Mouse (Mus musculus): ENCODE measurements around the gene 4930519P11Rik.

The 4930519P11Rik gene

DNA sequence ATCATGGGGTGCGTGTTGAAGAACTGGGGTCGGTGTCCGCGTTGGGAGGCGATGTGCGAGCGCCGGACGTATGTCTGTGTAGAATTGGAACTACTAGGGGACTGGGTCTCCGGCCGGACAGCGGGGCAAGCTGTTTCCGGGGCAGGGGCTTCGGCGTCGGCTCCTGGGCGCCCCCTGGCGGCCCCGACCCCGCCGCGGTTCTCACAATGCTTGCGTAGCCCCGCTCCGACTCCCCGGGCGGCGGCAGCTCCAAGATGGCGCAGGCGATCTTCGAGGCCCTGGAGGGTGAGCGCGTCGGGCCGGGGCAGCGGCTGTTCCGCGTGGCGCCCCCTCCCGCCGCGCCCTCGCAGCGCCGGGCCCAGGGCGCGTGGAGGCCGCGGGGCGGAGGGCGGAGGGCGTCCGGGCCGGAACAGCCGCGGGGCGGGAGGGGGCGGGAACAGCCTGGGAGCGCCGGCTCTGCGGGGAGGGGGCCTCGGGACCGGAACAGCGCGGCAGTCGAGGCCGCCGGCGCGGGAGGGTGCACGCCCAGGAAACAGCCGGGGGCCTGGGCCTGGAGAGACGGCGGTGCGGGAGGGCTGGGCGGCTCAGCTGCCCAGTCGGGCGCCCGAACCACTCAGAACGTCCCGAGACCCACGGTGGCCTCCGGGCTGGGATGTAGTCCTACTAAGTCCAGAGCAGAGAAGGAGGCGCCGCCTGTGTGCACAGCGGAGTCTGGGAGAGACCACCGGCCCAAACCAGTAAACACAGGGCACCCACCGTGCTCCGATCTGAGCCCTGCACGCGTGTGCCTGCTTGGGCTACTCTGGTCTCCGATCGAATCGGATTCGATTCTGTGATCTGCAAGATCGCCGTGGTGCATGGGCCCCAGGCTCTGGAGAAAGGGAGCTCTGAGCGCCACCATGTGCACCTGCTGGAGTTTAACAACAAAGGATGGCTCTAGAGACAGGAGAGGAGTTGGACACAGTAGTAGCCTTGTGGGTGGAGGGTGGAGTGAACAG is at the start of gene 4930519P11Rik, which contains the start of gene Zfp341:
Gene 4930519P11Rik, minus strand, starts transcription at position 320 of the 998 bp plus-strand sequence.
Gene Zfp341, plus strand, starts transcription at position 180 of the 998 bp plus-strand sequence.
- DNase-seq (ENCODE audit: low read depth, low spot score), result peak; percentile 96

DNA sequence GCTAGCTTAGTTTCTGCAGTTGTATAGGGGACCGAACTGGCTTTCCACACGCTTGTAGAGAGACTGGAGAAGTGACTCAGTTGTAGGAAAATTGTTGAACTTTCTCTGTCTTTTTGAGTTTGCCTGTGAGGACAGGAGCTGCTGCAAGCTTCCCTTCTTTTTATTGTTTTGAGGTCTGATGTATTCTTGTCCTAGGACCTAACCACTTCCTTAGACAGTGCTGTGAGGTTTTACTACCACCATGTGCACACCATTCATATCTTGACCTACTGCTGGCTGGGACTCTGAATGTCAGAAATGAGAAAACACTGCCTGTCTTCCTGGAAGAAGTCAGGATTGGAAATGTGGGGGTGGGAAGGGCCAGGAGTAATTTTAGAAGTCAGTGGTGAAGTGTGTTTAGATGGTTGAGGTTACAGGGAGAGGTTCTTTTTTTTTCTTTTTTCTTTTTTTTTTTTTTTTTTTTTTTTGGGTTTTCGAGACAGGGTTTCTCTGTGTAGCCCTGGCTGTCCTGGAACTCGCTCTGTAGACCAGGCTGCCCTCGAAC is 46.4 kb upstream of the 4930519P11Rik start:
- DNase-seq (ENCODE audit: low read depth, low spot score), result peak; percentile 34

- DNase-seq (ENCODE audit: low read depth, low spot score), result no peak
Observed at GRCm38 (mm10) chr2:154659070-154659469, 45.8 kb upstream of the 4930519P11Rik start.

DNA sequence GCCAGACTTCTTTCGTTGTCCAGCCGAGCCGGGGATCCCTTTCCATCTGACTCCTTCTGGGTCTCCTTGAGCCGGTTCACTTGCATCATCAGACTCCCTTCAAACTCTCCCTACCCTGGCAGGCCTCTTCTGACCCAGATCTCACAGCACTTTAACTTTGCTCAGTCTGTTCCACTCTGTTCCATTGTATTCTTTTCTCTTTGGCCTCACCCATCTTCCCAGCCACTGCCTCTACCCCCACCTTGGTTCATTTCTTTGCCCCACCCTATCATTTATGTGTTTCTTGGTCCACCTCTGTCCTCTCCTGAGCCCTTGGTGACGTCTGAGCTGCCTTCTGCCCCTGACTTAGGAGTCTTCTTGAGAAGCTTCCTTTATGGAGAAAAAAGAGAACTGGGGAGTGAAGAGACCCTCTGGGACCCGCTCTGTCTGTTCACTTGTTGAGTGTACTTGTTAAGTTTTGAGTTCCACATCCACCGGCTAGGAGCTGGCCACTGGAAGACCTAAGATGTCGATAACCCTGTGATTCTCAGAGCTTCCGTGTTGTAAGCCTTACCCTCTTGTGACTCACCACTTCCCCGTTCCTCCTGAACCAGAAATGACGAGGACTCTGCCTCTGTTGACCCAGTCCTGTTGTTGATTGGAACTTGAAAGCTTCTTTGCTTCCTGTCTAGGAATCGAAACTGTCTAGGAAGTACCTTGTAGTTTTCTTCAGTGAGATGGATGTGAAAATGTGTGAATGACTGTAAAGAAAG is 44.4 kb upstream of the 4930519P11Rik start:
- peak; percentile 88 for DNase-seq (ENCODE audit: low read depth, low spot score)

GRCm38 (mm10) chr2:154656710-154657485 is 43.7 kb upstream of the 4930519P11Rik start:
- peak; percentile 98 for DNase-seq (ENCODE audit: low read depth, low spot score)

GRCm38 (mm10) chr2:154655878-154656414 is 42.7 kb upstream of the 4930519P11Rik start:
- DNase-seq (ENCODE audit: low read depth, low spot score), result no peak

- DNase-seq (ENCODE audit: low read depth, low spot score), result no peak
Observed at GRCm38 (mm10) chr2:154654976-154655375, 41.7 kb upstream of the 4930519P11Rik start.

GRCm38 (mm10) chr2:154651363-154651762 is 38.1 kb upstream of the 4930519P11Rik start, which contains the start of gene Chmp4b:
TSS of gene Chmp4b (plus strand) at chr2:154651705.
- DNase-seq (ENCODE audit: low read depth, low spot score), result no peak

DNA sequence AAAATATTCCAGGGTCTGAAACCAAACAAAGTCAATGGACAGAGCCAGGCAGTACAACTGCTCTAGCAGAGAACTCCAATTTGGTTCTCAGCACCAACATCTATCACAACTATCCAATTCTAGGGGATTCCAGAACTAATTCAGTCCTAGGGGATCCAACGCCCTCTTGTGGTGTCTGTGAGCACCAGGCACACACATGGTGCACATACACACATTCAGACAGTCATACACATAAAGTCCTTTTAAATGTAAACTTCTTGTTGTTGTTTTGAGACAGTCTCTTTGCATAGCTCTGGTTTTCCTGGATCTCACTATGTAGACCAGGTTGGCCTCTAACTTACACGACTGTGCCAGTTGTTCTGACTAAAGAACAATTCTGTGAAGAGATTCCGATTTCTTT is 37.2 kb upstream of the 4930519P11Rik start:
- DNase-seq (ENCODE audit: low read depth, low spot score), result no peak

DNA sequence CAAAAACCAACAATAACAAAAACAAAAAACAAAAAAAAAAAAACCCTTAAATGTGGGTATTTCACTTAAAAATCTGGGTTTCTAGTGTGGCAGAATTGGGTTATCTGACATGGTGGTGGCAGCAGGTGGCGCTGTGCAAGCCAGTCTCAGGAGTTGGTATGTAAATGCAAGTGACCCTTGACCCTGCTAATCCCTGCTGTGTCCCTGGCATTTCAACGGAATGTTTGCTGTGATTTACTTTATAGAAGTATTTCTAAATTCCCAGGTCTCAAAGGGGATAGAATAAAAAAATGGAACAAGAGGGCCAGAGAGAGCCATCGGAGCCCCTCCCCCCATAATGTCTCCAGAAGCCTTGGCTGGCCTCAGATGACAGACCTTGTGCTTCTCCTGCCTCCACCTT is 34.8 kb upstream of the 4930519P11Rik start:
- peak; percentile 69 for DNase-seq (ENCODE audit: low read depth, low spot score)

GRCm38 (mm10) chr2:154646634-154647033 is 33.4 kb upstream of the 4930519P11Rik start:
- peak; percentile 34 for DNase-seq (ENCODE audit: low read depth, low spot score)

GRCm38 (mm10) chr2:154642712-154643385 is 29.6 kb upstream of the 4930519P11Rik start:
- no peak for DNase-seq (ENCODE audit: low read depth, low spot score)

GRCm38 (mm10) chr2:154642005-154642459 is 28.8 kb upstream of the 4930519P11Rik start:
- DNase-seq (ENCODE audit: low read depth, low spot score), result no peak

GRCm38 (mm10) chr2:154641176-154641575 is 27.9 kb upstream of the 4930519P11Rik start:
- no peak for DNase-seq (ENCODE audit: low read depth, low spot score)

GRCm38 (mm10) chr2:154639115-154639514 is 25.9 kb upstream of the 4930519P11Rik start:
- DNase-seq (ENCODE audit: low read depth, low spot score), result no peak

GRCm38 (mm10) chr2:154638521-154638920 is 25.3 kb upstream of the 4930519P11Rik start:
- DNase-seq (ENCODE audit: low read depth, low spot score), result no peak

- DNase-seq (ENCODE audit: low read depth, low spot score), result no peak
Observed at GRCm38 (mm10) chr2:154635826-154636225, 22.6 kb upstream of the 4930519P11Rik start.

GRCm38 (mm10) chr2:154633876-154634644 is 20.8 kb upstream of the 4930519P11Rik start:
- no peak for DNase-seq (ENCODE audit: low read depth, low spot score)

- DNase-seq (ENCODE audit: low read depth, low spot score), result no peak
Observed at GRCm38 (mm10) chr2:154633039-154633742, 20.0 kb upstream of the 4930519P11Rik start.
